Mouse (Mus musculus) embryonic facial prominence, embryonic 14.5 days (tissue): ENCODE measurements around the gene March7. TPM values are rescaled to one million over a fixed set of nuclear protein-coding genes. Genes with fewer than 3 reads are reported as not detected.

ENCODE experiments used
- ATAC-seq: fragments of 200-750 bp; cut with Nextera tagmentation; 2 replicates; pipeline ENCODE4 v1.8.0; 2017; ENCODE audit warnings: low read depth, moderate number of reproducible peaks, moderate TSS enrichment
- DNase-seq: peaks from one replicate; pipeline ENCODE4 v3.0.0-alpha.2; 2015; ENCODE audit warnings: low spot score
- H3K27ac ChIP-seq: fragments of 300-500 bp; sonication (generic); replicated peaks from 2 replicates; pipeline ENCODE4 v1.5.1; 2014; ENCODE audit warnings: low read depth, mild to moderate bottlenecking, low read length, moderate library complexity
- H3K27me3 ChIP-seq: fragments of 300-500 bp; sonication (generic); replicated peaks from 2 replicates; pipeline ENCODE4 v1.6.1; 2014; ENCODE audit warnings: low read length; ENCODE audit not compliant: control insufficient read depth, insufficient read depth
- H3K36me3 ChIP-seq: fragments of 300-500 bp; sonication (generic); 2 replicates; pipeline ENCODE4 v1.6.1; 2014; ENCODE audit warnings: low read length, mixed read lengths; ENCODE audit not compliant: control insufficient read depth, insufficient read depth
- H3K4me1 ChIP-seq: fragments of 300-500 bp; sonication (generic); 2 replicates; pipeline ENCODE4 v1.6.1; 2014; ENCODE audit warnings: antibody characterized with exemption, low read length; ENCODE audit not compliant: control insufficient read depth, insufficient read depth
- H3K4me2 ChIP-seq: fragments of 300-500 bp; sonication (generic); 2 replicates; pipeline ENCODE4 v1.6.1; 2014; ENCODE audit warnings: low read depth, mild to moderate bottlenecking, low read length, moderate library complexity, mixed read lengths
- H3K4me3 ChIP-seq: fragments of 300-500 bp; sonication (generic); 2 replicates; pipeline ENCODE4 v1.5.1; 2014; ENCODE audit warnings: low read depth, mild to moderate bottlenecking, low read length
- H3K9ac ChIP-seq: fragments of 300-500 bp; sonication (generic); 2 replicates; pipeline ENCODE4 v1.6.1; 2014; ENCODE audit warnings: low read depth, mild to moderate bottlenecking, low read length, moderate library complexity, mixed read lengths
- H3K9me3 ChIP-seq: fragments of 300-500 bp; sonication (generic); 2 replicates; pipeline ENCODE4 v1.6.1; 2016; ENCODE audit warnings: low read length; ENCODE audit not compliant: control insufficient read depth
- WGBS: fragments of 180-500 bp; shearing (Covaris S2); extraction: QIAGEN DNeasy Blood & Tissue Kit; methylation state at CpG from one replicate; pipeline ENCODE4 v1.1.7; 2014; 5-methylcytosine and 5-hydroxymethylcytosine counted together
- polyA plus RNA-seq: library from polyadenylated mRNA; unstranded; fragments of >200 nt; fragmentation: Nextera tagmentation; extraction: Ambion mirVana; gene quantifications from 2 replicates; pipeline ENCODE4 v1.2.1, GENCODE M21; 2014

March7 gene
- polyA plus RNA-seq, 1 experiment from 2014 or later: 65.7 TPM

GRCm38 (mm10) chr2:60259186-60259585, 49.5 kb downstream of the March7 start:
- H3K4me3 ChIP-seq: no peak overlapping the region
- ATAC-seq (no peak), DNase-seq (no peak)
- H3K9ac ChIP-seq: no peak overlapping the region
- no peaks in the 10 kb centered on the region for H3K9me3 ChIP-seq
- H3K4me1 ChIP-seq: no peaks in the 10 kb centered on the region
- no peak overlapping the region for H3K27ac ChIP-seq
- peaks cover 20% of the 10 kb centered on the region for H3K36me3 ChIP-seq
- no peak overlapping the region for H3K4me2 ChIP-seq
- 91% methylated on average over 5 of the region's 5 CpGs for WGBS
- no peaks in the 10 kb centered on the region for H3K27me3 ChIP-seq

DNA sequence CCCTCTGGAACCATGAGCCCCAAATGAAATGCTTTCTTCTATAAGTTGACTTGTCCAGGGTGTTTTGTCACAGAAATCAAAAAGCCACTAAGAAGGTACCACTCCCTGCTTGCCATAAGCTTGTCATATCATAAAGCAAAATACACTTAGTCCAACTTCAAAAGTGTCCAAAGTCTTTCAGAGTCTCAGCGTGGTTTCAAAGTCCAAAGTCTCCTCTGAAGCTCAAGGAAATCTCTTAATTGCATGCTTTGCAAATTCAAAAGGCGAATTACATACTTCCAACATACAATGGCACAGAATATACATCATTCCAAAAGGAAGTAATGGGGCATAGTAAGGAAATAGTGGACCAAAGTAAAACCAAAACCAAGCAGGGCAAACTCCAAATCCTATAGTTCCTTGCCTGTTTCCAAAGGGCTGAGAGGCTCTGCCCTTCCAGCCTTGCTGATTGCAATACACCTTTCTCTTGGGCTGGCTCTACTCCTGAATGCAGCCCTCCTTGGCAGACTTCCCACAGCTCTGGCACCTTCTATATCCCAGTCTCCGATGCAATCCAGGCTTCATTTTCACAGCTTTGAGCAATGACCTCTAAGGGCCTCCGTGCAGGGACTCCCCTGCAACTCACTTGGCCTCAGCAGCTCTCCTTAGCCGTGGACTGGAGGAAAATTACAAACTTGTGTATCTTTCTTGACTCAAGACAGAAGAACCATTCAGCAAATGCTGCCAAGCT, 51.1 kb downstream of the March7 start:
- Histone ChIP-seq H3K4me2 (no peak overlapping the region), H3K9me3 (no peaks in the 10 kb centered on the region), H3K27me3 (no peaks in the 10 kb centered on the region), H3K4me1 (no peaks in the 10 kb centered on the region), H3K4me3 (no peak overlapping the region), H3K36me3 (0 out of 2 replicates have a peak, but pooled peaks cover 14% of the 10 kb centered on the region), H3K9ac (no peak overlapping the region), H3K27ac (no peak overlapping the region)
- DNase-seq (no peak), ATAC-seq (no peak)
- 81% methylated on average over 5 of the region's 5 CpGs for whole genome bisulfite sequencing

- ATAC-seq: peak; percentile 96
- peaks cover 13% of the 10 kb centered on the region; the same call in 1 of the 2 replicates for H3K36me3 ChIP-seq
- peak; percentile 87 for DNase-seq
- no peak overlapping the region for H3K9ac ChIP-seq
- no peaks in the 10 kb centered on the region for H3K27me3 ChIP-seq
- no peak overlapping the region; the same call in 1 of the 2 replicates for H3K27ac ChIP-seq
- no peaks in the 10 kb centered on the region for H3K9me3 ChIP-seq
- no peak overlapping the region for H3K4me3 ChIP-seq
- peaks cover 8% of the 10 kb centered on the region for H3K4me1 ChIP-seq
- no peak overlapping the region for H3K4me2 ChIP-seq
- WGBS: 12% methylated on average over 1 of the region's 1 CpGs
Measured at GRCm38 (mm10) chr2:60267567-60267966, 57.9 kb downstream of the March7 start.

GRCm38 (mm10) chr2:60269856-60270479, 60.3 kb downstream of the March7 start:
- Histone ChIP-seq H3K27me3 (no peaks in the 10 kb centered on the region), H3K4me3 (no peak overlapping the region), H3K4me2 (no peak overlapping the region), H3K27ac (no peak overlapping the region), H3K9me3 (no peaks in the 10 kb centered on the region), H3K9ac (no peak overlapping the region), H3K4me1 (peaks cover 8% of the 10 kb centered on the region), H3K36me3 (peaks cover 12% of the 10 kb centered on the region; the same call in 1 of the 2 replicates)
- DNase-seq: no peak
- 92% methylated on average over 14 of the region's 14 CpGs for WGBS
- no peak for ATAC-seq

- no peak overlapping the region for H3K4me2 ChIP-seq
- no peak overlapping the region for H3K9ac ChIP-seq
- DNase-seq (no peak), ATAC-seq (no peak)
- no peak overlapping the region for H3K27ac ChIP-seq
- H3K4me1 ChIP-seq: peaks cover 7% of the 10 kb centered on the region
- 91% methylated on average over 4 of the region's 4 CpGs for WGBS
- H3K27me3 ChIP-seq: no peaks in the 10 kb centered on the region
- H3K36me3 ChIP-seq: 0 out of 2 replicates have a peak, but pooled peaks cover 4% of the 10 kb centered on the region
- H3K4me3 ChIP-seq: no peak overlapping the region
- H3K9me3 ChIP-seq: no peaks in the 10 kb centered on the region
Measured at GRCm38 (mm10) chr2:60278627-60279026, 68.9 kb downstream of the March7 start.

DNA sequence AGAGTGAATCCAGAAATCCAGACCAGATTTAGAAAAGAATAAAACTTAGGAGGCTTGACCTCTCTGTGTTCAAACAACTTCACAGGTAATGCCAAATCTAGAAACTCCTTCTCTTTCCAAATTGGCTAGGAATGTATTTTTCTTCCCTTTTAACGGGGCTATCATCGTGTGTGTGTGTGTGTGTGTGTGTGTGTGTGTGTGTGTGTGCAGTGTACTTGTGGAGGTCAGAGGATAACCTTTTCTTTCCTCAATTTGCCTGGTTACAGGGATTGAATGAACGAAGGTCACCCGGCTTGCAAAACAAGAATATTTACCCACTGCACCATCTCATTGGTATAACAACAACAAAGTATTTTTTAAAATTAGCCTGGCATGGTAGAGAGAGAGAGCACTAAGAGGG, 72.9 kb downstream of the March7 start:
- peaks cover 7% of the 10 kb centered on the region for H3K4me1 ChIP-seq
- H3K27ac ChIP-seq: no peak overlapping the region
- 67% methylated on average over 4 of the region's 4 CpGs for WGBS
- H3K9ac ChIP-seq: peak overlapping the region; percentile 72
- H3K4me2 ChIP-seq: peak overlapping the region; percentile 97
- no peaks in the 10 kb centered on the region for H3K9me3 ChIP-seq
- DNase-seq (no peak), ATAC-seq (no peak)
- no peaks in the 10 kb centered on the region for H3K27me3 ChIP-seq
- no peaks in the 10 kb centered on the region for H3K36me3 ChIP-seq
- peak overlapping the region; percentile 57; the same call in 1 of the 2 replicates for H3K4me3 ChIP-seq

GRCm38 (mm10) chr2:60283208-60283750, 73.6 kb downstream of the March7 start:
- Histone ChIP-seq H3K27me3 (no peaks in the 10 kb centered on the region), H3K9me3 (no peaks in the 10 kb centered on the region), H3K4me2 (peak overlapping the region; percentile 97), H3K4me3 (peak overlapping the region; percentile 57), H3K27ac (peak overlapping the region; percentile 61), H3K4me1 (peaks cover 7% of the 10 kb centered on the region), H3K36me3 (no peaks in the 10 kb centered on the region), H3K9ac (peak overlapping the region; percentile 72)
- 3% methylated on average over 9 of the region's 9 CpGs for WGBS
- DNase-seq (peak; percentile 50), ATAC-seq (0 out of 2 replicates have a peak, but pooled peaks have one; percentile 4)

DNA sequence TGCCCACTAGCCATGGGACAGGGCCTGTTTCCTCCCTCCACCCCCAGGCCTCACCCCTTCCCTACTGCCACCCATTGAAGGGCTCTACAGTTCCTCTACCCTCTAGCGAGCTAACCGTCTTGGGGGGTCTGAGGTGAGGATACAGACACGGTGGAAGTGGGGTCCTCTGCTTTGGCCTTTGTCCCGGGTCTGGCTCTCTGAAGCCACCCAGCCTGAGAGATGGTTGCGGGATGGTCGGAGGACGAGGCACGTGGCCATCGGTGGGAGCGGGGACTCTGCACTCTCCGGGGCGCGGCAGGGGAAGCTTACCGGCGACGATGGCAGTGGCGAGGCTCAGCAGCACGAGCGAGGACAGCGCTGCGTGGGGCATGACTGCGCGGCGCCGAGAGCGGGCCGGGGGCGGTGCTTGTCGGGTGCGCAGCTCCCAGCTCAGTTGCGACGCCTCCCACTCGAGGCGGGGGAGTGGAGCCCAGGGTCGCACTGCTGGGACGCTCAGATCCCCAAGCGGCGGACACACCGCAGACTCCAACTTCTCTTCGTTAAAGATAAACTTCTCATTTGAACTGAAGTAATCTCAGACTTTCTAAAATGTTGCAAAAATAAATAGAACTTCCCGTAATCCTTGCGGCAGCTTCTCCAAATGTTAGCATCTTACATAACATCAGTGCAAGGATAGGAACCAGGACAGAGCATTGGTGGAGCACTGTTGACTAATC, 74.2 kb downstream of the March7 start:
- WGBS: under 1% methylated on average over 29 of the region's 42 CpGs
- peak; percentile 82 for DNase-seq
- Histone ChIP-seq H3K9me3 (no peaks in the 10 kb centered on the region), H3K36me3 (no peaks in the 10 kb centered on the region), H3K4me2 (peak overlapping the region; percentile 97), H3K9ac (peak overlapping the region; percentile 72), H3K4me1 (peaks cover 7% of the 10 kb centered on the region), H3K4me3 (peak overlapping the region; percentile 57), H3K27me3 (no peaks in the 10 kb centered on the region), H3K27ac (peak overlapping the region; percentile 61)
- ATAC-seq: peak; percentile 89
